Mouse (Mus musculus): ENCODE results near the gene Copg1. TPM values are rescaled to one million over a fixed set of nuclear protein-coding genes. Genes with fewer than 3 reads are reported as not detected.

Gene Copg1
- total RNA-seq, 2 experiments from 2014 or later: 11.5 to 20.5 TPM

- ATAC-seq (replicated peaks; ENCODE audit: low FRiP score, poor library complexity, severe bottlenecking): no peak
Observed at GRCm38 (mm10) chr6:87873963-87874362, 13.7 kb upstream of the Copg1 start.

GRCm38 (mm10) chr6:87875083-87875482, 12.5 kb upstream of the Copg1 start:
- no peak for ATAC-seq (replicated peaks; ENCODE audit: low FRiP score, poor library complexity, severe bottlenecking)

- ATAC-seq (replicated peaks; ENCODE audit: low FRiP score, poor library complexity, severe bottlenecking): no peak
Observed at GRCm38 (mm10) chr6:87875562-87875961, 12.1 kb upstream of the Copg1 start.

DNA sequence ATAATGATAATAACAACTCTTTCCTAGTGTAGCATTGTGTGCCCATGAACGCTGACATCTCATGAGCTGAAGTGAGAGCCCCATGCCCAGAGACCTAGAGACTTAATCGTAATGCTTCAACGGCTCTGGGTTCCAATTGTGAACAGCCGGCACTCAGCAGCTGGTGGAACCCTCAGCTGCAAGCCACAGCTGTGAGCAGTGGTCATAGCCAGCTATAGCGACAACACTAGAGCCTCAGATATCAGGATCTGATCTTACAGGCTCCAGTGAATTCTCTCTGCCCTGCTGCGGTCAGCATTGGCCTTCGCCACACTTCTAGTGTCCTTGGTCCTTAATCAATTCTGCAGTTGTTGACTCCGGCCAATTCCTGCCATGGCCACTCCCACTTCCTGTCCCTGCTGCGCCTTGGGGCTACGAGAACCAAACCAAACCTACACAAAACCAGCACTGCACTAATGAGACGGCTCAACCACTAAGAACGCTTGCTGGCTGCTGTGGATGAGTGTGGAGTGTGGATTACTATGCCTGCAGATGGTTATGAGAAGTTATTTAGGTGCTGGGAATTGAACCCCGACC, 11.5 kb upstream of the Copg1 start:
- ATAC-seq (replicated peaks; ENCODE audit: low FRiP score, poor library complexity, severe bottlenecking): no peak

- no peak for ATAC-seq (replicated peaks; ENCODE audit: low FRiP score, poor library complexity, severe bottlenecking)
Observed at GRCm38 (mm10) chr6:87879010-87879409, 8.6 kb upstream of the Copg1 start.

GRCm38 (mm10) chr6:87879628-87880027, 8.0 kb upstream of the Copg1 start:
- ATAC-seq (replicated peaks; ENCODE audit: low FRiP score, poor library complexity, severe bottlenecking): no peak

GRCm38 (mm10) chr6:87882221-87882620, 5.4 kb upstream of the Copg1 start:
- no peak for ATAC-seq (replicated peaks; ENCODE audit: low FRiP score, poor library complexity, severe bottlenecking)

GRCm38 (mm10) chr6:87882816-87883215, 4.8 kb upstream of the Copg1 start:
- no peak for ATAC-seq (replicated peaks; ENCODE audit: low FRiP score, poor library complexity, severe bottlenecking)

DNA sequence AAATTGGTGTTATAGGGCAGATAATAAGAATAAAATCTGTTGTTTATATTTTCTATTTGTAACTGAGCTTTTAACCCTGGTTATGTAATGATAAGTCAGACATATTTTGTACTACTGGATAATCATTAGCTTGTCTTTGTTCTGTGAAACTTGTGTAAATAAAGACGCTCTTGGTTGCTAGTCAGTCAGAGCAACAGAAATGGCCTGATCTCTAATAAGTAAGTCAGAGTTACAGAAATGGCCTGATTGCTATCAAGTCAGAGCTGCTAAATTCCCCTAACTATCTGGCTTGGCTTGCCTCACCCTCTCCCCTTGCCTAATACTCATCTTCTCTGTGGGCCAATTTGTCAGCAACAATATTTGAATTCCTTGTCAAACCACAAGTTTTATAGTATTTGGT, 893 bp upstream of the Copg1 start:
- no peak for ATAC-seq (replicated peaks; ENCODE audit: low FRiP score, poor library complexity, severe bottlenecking)

DNA sequence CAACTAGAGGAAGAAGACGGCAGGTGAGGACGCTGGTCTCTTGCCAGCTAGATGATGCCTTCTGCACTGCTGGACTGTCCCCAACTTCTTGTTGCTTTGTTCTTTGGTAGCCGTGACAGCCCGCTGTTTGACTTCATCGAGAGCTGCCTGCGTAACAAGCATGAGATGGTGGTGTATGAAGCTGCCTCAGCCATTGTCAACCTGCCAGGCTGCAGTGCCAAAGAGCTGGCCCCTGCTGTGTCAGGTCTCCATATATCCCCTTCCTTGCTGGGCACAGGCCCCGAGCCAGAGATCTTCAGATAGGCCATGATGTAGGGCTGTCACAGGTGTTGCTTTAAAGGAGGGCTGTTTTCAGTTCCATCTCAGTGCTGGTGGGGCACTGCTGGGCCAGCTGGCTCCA, 6.3 kb downstream of the Copg1 start:
- no peak for ATAC-seq (replicated peaks; ENCODE audit: low FRiP score, poor library complexity, severe bottlenecking)

DNA sequence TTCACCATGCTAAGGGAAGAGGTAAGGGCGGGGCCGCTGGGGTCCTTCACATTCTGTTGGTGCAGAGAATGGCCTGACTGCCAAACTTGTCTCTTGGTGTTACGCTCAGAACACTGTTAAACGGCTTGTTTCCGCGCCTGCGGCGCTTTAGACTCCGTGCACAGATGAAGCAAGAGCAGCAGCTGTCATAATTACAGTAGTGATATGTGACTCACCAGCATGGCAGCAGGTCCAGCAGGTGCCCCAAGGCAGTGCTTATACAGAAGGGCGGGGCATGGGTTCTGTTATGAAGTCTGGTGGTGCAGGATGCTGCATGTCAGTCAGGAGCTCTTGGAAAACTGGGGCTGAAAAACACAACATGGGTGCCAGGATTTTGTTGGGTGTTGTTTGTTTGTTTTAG, 10.4 kb downstream of the Copg1 start:
- no peak for ATAC-seq (replicated peaks; ENCODE audit: low FRiP score, poor library complexity, severe bottlenecking)

- ATAC-seq (replicated peaks; ENCODE audit: low FRiP score, poor library complexity, severe bottlenecking): no peak
Observed at GRCm38 (mm10) chr6:87906632-87907031, 19.0 kb downstream of the Copg1 start.

DNA sequence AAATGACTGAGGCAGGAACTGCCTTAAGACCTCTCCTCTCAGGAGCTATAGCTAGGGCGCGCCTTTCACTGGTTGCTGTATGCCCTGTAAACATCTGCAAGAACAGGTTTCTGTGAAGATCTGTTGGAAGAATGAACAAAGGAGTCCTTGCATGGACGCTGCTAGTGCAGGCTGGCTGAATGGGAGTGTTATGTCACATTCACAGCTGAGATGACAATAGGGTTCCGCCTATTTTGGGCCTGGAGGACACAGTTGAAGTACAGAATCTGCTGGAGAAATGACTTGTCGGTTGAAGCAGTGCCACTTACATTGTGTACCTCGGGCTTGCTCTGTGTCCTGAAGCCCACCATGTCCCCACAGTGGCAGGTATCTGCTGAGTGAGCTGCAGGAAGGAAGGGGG, 21.6 kb downstream of the Copg1 start:
- ATAC-seq (replicated peaks; ENCODE audit: low FRiP score, poor library complexity, severe bottlenecking): no peak

- ATAC-seq (replicated peaks; ENCODE audit: low FRiP score, poor library complexity, severe bottlenecking): no peak
Observed at GRCm38 (mm10) chr6:87911559-87911958, 23.9 kb downstream of the Copg1 start.

DNA sequence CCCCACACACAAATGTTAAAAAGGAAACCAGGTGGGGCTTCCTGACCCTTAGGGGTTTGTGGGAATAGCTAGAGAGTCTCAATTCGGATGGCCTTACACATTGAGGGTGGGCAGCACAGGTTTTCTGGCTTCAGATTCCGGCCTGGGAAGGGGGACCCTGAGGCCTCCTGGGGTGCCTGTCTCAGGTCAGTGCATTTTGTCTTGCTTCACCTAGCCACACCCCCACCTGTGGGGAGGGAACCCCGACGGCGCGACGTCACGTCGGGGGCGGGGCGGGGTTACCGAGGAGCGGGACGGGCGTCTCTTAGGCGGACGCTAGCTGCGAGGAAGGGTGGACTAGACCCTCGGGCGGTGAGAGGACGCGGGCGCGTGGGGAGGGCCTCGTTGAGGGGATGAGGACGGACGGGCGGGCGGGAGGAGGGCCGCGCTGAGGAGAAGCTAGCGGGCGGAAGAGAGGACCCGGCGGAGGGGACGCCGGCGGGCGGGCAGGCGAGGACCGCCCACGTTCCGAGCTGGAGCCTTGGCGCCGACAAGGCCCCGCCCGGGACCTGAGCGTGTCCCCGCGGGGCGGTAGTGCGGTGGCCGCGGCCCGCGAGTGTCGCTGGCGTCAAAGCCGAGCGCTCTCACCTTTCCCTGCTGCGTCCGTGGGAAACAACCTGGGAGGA, 26.2 kb downstream of the Copg1 start, which contains the start of gene Hmces:
TSS of gene Hmces (plus strand) at position 275 of the 665 bp plus-strand sequence.
- peak; percentile 90 for ATAC-seq (replicated peaks; ENCODE audit: low FRiP score, poor library complexity, severe bottlenecking)

- peak; percentile 70 for ATAC-seq (replicated peaks; ENCODE audit: low FRiP score, poor library complexity, severe bottlenecking)
Observed at GRCm38 (mm10) chr6:87914326-87915102, 26.9 kb downstream of the Copg1 start.

DNA sequence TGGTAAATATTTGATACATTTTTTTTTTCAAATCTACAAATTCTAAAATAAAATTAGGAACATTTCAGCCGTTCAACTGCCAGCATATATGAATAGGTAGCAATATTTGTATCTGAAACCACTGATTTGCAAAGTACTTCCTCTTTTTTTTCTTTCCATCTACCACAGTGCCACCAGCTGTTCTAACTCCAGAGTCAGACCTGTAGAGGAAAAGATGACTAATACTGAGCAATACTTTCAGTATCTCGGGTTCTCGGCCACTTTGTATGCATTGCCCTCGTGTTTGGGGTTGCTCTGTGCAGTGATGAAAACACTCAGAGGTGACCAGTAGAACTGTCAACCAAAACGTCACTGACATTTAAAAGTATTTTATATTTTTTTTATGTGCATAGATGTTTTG, 28.3 kb downstream of the Copg1 start:
- no peak for ATAC-seq (replicated peaks; ENCODE audit: low FRiP score, poor library complexity, severe bottlenecking)

- no peak for ATAC-seq (replicated peaks; ENCODE audit: low FRiP score, poor library complexity, severe bottlenecking)
Observed at GRCm38 (mm10) chr6:87921201-87921600, 33.6 kb downstream of the Copg1 start.

DNA sequence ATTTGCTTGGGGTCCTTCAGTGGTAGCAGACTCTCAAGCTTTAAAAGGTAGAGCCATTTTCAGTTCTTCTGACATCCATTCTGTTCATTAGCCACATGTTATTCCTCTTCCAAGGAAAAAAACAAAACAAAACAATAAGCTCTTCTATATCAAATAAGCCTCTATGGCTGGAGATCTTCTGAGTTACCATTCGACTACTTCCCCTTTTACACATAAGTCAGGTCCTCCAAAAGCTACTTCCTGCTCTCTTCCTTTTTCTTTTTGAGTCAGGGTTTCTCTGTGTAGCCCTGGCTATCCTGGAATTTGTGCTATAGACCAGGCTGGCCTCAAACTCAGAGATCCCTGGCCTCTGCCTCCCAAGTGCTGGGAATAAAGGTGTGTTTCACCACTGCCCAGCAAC, 36.0 kb downstream of the Copg1 start:
- ATAC-seq (replicated peaks; ENCODE audit: low FRiP score, poor library complexity, severe bottlenecking): no peak

GRCm38 (mm10) chr6:87935037-87935436, 47.4 kb downstream of the Copg1 start:
- ATAC-seq (replicated peaks; ENCODE audit: low FRiP score, poor library complexity, severe bottlenecking): no peak

- no peak for ATAC-seq (replicated peaks; ENCODE audit: low FRiP score, poor library complexity, severe bottlenecking)
Observed at GRCm38 (mm10) chr6:87937178-87937788, 49.7 kb downstream of the Copg1 start.

Data from erythroblast, adult 5-6 weeks (primary cell).